Mouse (Mus musculus) embryonic facial prominence, embryonic 11.5 days (tissue): ENCODE results near the gene Il31ra. TPM values are rescaled to one million over a fixed set of nuclear protein-coding genes. Genes with fewer than 3 reads are reported as not detected.

ENCODE experiments used
- ATAC-seq: fragments of 200-750 bp; cut with Nextera tagmentation; replicated peaks from 2 replicates; pipeline ENCODE4 v1.8.0; 2017; ENCODE audit warnings: low read depth; ENCODE audit not compliant: insufficient number of reproducible peaks, low FRiP score, low TSS enrichment
- DNase-seq: peaks from one replicate; pipeline ENCODE4 v3.0.0-alpha.2; 2015; ENCODE audit warnings: low spot score
- H3K27ac ChIP-seq: fragments of 300-500 bp; sonication (generic); replicated peaks from 2 replicates; pipeline ENCODE4 v1.5.1; 2014; ENCODE audit warnings: mild to moderate bottlenecking, low read depth, low read length, control low read depth
- H3K27me3 ChIP-seq: fragments of 300-500 bp; sonication (generic); 2 replicates; pipeline ENCODE4 v1.6.1; 2014; ENCODE audit warnings: mild to moderate bottlenecking, low read length, moderate library complexity, mixed read lengths; ENCODE audit not compliant: control insufficient read depth, insufficient read depth
- H3K36me3 ChIP-seq: fragments of 300-500 bp; sonication (generic); replicated peaks from 2 replicates; pipeline ENCODE4 v1.6.1; 2014; ENCODE audit warnings: low read depth, mild to moderate bottlenecking, low read length, moderate library complexity, mixed read lengths; ENCODE audit not compliant: control insufficient read depth, insufficient read depth
- H3K4me1 ChIP-seq: fragments of 300-500 bp; sonication (generic); 2 replicates; pipeline ENCODE4 v1.6.1; 2014; ENCODE audit warnings: low read length, mixed read lengths; ENCODE audit not compliant: control insufficient read depth, insufficient read depth
- H3K4me2 ChIP-seq: fragments of 300-500 bp; sonication (generic); 2 replicates; pipeline ENCODE4 v1.6.1; 2014; ENCODE audit warnings: low read depth, mild to moderate bottlenecking, control low read depth, low read length, moderate library complexity
- H3K4me3 ChIP-seq: fragments of 300-500 bp; sonication (generic); 2 replicates; pipeline ENCODE4 v1.5.1; 2014; ENCODE audit warnings: low read depth, low read length, control low read depth
- H3K9ac ChIP-seq: fragments of 300-500 bp; sonication (generic); replicated peaks from 2 replicates; pipeline ENCODE4 v1.6.1; 2014; ENCODE audit warnings: mild to moderate bottlenecking, control low read depth, low read length
- H3K9me3 ChIP-seq: fragments of 300-500 bp; sonication (generic); replicated peaks from 2 replicates; pipeline ENCODE4 v1.6.1; 2016; ENCODE audit warnings: mild to moderate bottlenecking, low read length, inconsistent platforms, mixed read lengths; ENCODE audit not compliant: control insufficient read depth
- WGBS: fragments of 180-500 bp; shearing (Covaris S2); extraction: QIAGEN DNeasy Blood & Tissue Kit; methylation state at CpG from one replicate; pipeline ENCODE4 v1.1.7; 2014; 5-methylcytosine and 5-hydroxymethylcytosine counted together
- polyA plus RNA-seq: library from polyadenylated mRNA; unstranded; fragments of >200 nt; fragmentation: Nextera tagmentation; extraction: Ambion mirVana; gene quantifications from 2 replicates; pipeline ENCODE4 v1.2.1, GENCODE M21; 2014

Gene Il31ra
- polyA plus RNA-seq, 1 experiment from 2014 or later: not detected

GRCm38 (mm10) chr13:112503846-112504245 is 90.3 kb downstream of the Il31ra start:
- H3K4me1 ChIP-seq: no peaks in the 10 kb centered on the region
- WGBS: 97% methylated on average over 13 of the region's 13 CpGs
- ATAC-seq (no peak), DNase-seq (no peak)
- H3K4me3 ChIP-seq: no peak overlapping the region
- no peak overlapping the region for H3K4me2 ChIP-seq
- no peak overlapping the region for H3K9ac ChIP-seq
- H3K36me3 ChIP-seq: no peaks in the 10 kb centered on the region; the same call in 1 of the 2 replicates
- no peaks in the 10 kb centered on the region for H3K27me3 ChIP-seq
- no peaks in the 10 kb centered on the region for H3K9me3 ChIP-seq
- H3K27ac ChIP-seq: no peak overlapping the region

GRCm38 (mm10) chr13:112500466-112500865 is 93.7 kb downstream of the Il31ra start:
- Histone ChIP-seq H3K36me3 (no peaks in the 10 kb centered on the region; the same call in 1 of the 2 replicates), H3K9me3 (no peaks in the 10 kb centered on the region)
- 90% methylated on average over 9 of the region's 9 CpGs for WGBS

GRCm38 (mm10) chr13:112500027-112500426 is 94.1 kb downstream of the Il31ra start:
- no peaks in the 10 kb centered on the region for H3K9me3 ChIP-seq
- no peak for DNase-seq
- H3K4me1 ChIP-seq: no peaks in the 10 kb centered on the region
- H3K27me3 ChIP-seq: no peaks in the 10 kb centered on the region
- WGBS: 90% methylated on average over 4 of the region's 4 CpGs
- H3K9ac ChIP-seq: no peak overlapping the region
- no peak overlapping the region for H3K27ac ChIP-seq
- no peaks in the 10 kb centered on the region; the same call in 1 of the 2 replicates for H3K36me3 ChIP-seq
- H3K4me2 ChIP-seq: no peak overlapping the region
- H3K4me3 ChIP-seq: no peak overlapping the region
- no peak for ATAC-seq

More at GRCm38 (mm10) chr13:112500466-112500865, 93.7 kb downstream of the Il31ra start:
- no peaks in the 10 kb centered on the region for H3K4me1 ChIP-seq
- H3K27ac ChIP-seq: no peak overlapping the region
- ATAC-seq (no peak), DNase-seq (no peak)
- H3K27me3 ChIP-seq: no peaks in the 10 kb centered on the region
- no peak overlapping the region for H3K4me3 ChIP-seq
- no peak overlapping the region for H3K4me2 ChIP-seq
- H3K9ac ChIP-seq: no peak overlapping the region

GRCm38 (mm10) chr13:112494590-112494989 is 99.6 kb downstream of the Il31ra start:
- no peaks in the 10 kb centered on the region for H3K27me3 ChIP-seq
- no peak overlapping the region for H3K4me3 ChIP-seq
- no peak for DNase-seq
- peaks cover 2% of the 10 kb centered on the region for H3K36me3 ChIP-seq
- no peaks in the 10 kb centered on the region for H3K4me1 ChIP-seq
- no peak overlapping the region for H3K4me2 ChIP-seq
- 91% methylated on average over 12 of the region's 12 CpGs for WGBS
- ATAC-seq: no peak
- H3K9ac ChIP-seq: no peak overlapping the region
- no peak overlapping the region for H3K27ac ChIP-seq
- no peaks in the 10 kb centered on the region for H3K9me3 ChIP-seq

GRCm38 (mm10) chr13:112492285-112492678 is 101.9 kb downstream of the Il31ra start:
- Histone ChIP-seq H3K27ac (no peak overlapping the region), H3K36me3 (peaks cover 2% of the 10 kb centered on the region), H3K27me3 (no peaks in the 10 kb centered on the region), H3K4me1 (no peaks in the 10 kb centered on the region), H3K4me3 (no peak overlapping the region), H3K9ac (no peak overlapping the region), H3K4me2 (no peak overlapping the region), H3K9me3 (no peaks in the 10 kb centered on the region)
- WGBS: 86% methylated on average over 1 of the region's 1 CpGs
- ATAC-seq: no peak
- no peak for DNase-seq

- Histone ChIP-seq H3K36me3 (peaks cover 2% of the 10 kb centered on the region), H3K4me1 (no peaks in the 10 kb centered on the region), H3K27me3 (no peaks in the 10 kb centered on the region), H3K27ac (no peak overlapping the region), H3K4me2 (no peak overlapping the region), H3K9me3 (no peaks in the 10 kb centered on the region), H3K9ac (no peak overlapping the region), H3K4me3 (no peak overlapping the region)
- DNase-seq (no peak), ATAC-seq (no peak)
- 89% methylated on average over 14 of the region's 14 CpGs for WGBS
These were observed 102.4 kb downstream of the Il31ra start for GRCm38 (mm10) chr13:112491636-112492284.

GRCm38 (mm10) chr13:112490036-112490435 is 104.1 kb downstream of the Il31ra start:
- no peak for ATAC-seq
- no peak overlapping the region for H3K9ac ChIP-seq
- H3K36me3 ChIP-seq: peaks cover 8% of the 10 kb centered on the region

GRCm38 (mm10) chr13:112486676-112487075 is 107.5 kb downstream of the Il31ra start:
- H3K36me3 ChIP-seq: peaks cover 5% of the 10 kb centered on the region
- no peak overlapping the region for H3K4me3 ChIP-seq
- H3K9me3 ChIP-seq: no peaks in the 10 kb centered on the region
- no peak for DNase-seq
- ATAC-seq: no peak
- H3K27ac ChIP-seq: no peak overlapping the region
- no peaks in the 10 kb centered on the region for H3K4me1 ChIP-seq
- H3K9ac ChIP-seq: no peak overlapping the region
- H3K27me3 ChIP-seq: no peaks in the 10 kb centered on the region
- 97% methylated on average over 5 of the region's 5 CpGs for WGBS
- H3K4me2 ChIP-seq: no peak overlapping the region

More at GRCm38 (mm10) chr13:112490036-112490435, 104.1 kb downstream of the Il31ra start:
- Histone ChIP-seq H3K4me3 (no peak overlapping the region), H3K27me3 (no peaks in the 10 kb centered on the region), H3K9me3 (no peaks in the 10 kb centered on the region), H3K4me2 (no peak overlapping the region), H3K4me1 (no peaks in the 10 kb centered on the region), H3K27ac (no peak overlapping the region)
- 93% methylated on average over 3 of the region's 3 CpGs for WGBS
- DNase-seq: no peak
